Comparison of ENCODE assay signal across 19 mouse cellular contexts in the genomic region with DNA sequence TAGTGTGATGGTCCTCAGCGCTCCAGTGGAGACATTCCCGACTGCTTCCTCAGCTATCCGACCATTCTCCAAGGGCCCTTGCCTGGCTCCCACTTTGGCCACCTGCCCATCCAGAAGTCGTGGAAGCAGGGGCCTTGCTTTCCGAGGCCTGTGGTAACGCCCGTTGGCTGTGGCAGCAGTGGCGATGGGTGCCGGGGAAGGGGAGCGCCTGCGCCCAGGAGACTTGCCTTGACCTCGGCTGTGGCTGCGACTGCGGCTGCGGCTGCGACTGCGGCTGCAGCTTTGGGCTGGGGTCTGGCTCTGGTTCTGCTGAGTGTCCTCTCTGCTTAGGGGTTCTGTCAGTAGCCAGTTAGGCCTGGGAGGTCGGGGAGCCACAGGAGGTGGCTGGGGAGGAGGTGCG. TPM values are rescaled to one million over a fixed set of nuclear protein-coding genes. Genes with fewer than 3 reads are reported as not detected.
DNase-seq lines count a peak whose midpoint lies in the region; ATAC-seq and TF ChIP-seq lines count a peak whose summit lies in the region.
"Had no signal": no experiment of that assay in that cellular context is flagged by ENCODE, and none has a peak within 500 bp of the region (broad histone marks: within the 10 kb centered on the region; RNA-seq: fewer than 3 reads in every experiment).

No protein-coding gene starts in this region.

- DNase-seq in forebrain, embryonic 11.5 days (ENCODE audit: low spot score): peak; percentile 50
- no peak for DNase-seq in midbrain, embryonic 10.5 days (ENCODE audit: low spot score)
- no peak for DNase-seq in midbrain, embryonic 14.5 days
- DNase-seq: gastrocnemius, postnatal 25 days; liver, embryonic 13.5 days; lung, postnatal 14 days; right cerebral cortex, adult 18-20 months; spleen, adult 18-20 months had no signal

- no peak overlapping the region for H3K4me2 ChIP-seq in forebrain, embryonic 11.5 days (ENCODE audit: low read depth, low read length, severe bottlenecking)
- H3K4me2 ChIP-seq in forebrain, embryonic 13.5 days: no peak overlapping the region
- no peak overlapping the region for H3K4me2 ChIP-seq in midbrain, embryonic 14.5 days (ENCODE audit: low read length)
- no peak overlapping the region for H3K4me2 ChIP-seq in limb, embryonic 12.5 days
- H3K4me2 ChIP-seq in kidney, embryonic 16.5 days (replicated peaks; ENCODE audit: low read depth, low read length): no peak overlapping the region
- H3K4me2 ChIP-seq: embryonic facial prominence, embryonic 15.5 days; heart, embryonic 11.5 days; kidney, embryonic 15.5 days; liver, embryonic 13.5 days; midbrain, embryonic 11.5 days; neural tube, embryonic 12.5 days had no signal

- H3K9ac ChIP-seq in forebrain, embryonic 11.5 days (ENCODE audit: low read length): 0 out of 2 replicates have a peak overlapping the region, but pooled peaks have one; percentile 8
- H3K9ac ChIP-seq in forebrain, embryonic 13.5 days: no peak overlapping the region
- H3K9ac ChIP-seq in midbrain, embryonic 14.5 days (replicated peaks; ENCODE audit: low read length): no peak overlapping the region
- H3K9ac ChIP-seq in limb, embryonic 12.5 days (replicated peaks): no peak overlapping the region
- H3K9ac ChIP-seq in kidney, embryonic 16.5 days (replicated peaks; ENCODE audit: low read length): no peak overlapping the region
- H3K9ac ChIP-seq: embryonic facial prominence, embryonic 15.5 days; kidney, embryonic 15.5 days; liver, embryonic 13.5 days; neural tube, embryonic 12.5 days had no signal

- peaks cover 19% of the 10 kb centered on the region for H3K36me3 ChIP-seq in forebrain, embryonic 11.5 days (ENCODE audit: control insufficient read depth, insufficient read depth, low read length)
- H3K36me3 ChIP-seq in forebrain, embryonic 13.5 days (ENCODE audit: poor library complexity, severe bottlenecking): peaks cover 44% of the 10 kb centered on the region
- peaks cover 56% of the 10 kb centered on the region for H3K36me3 ChIP-seq in midbrain, embryonic 10.5 days
- H3K36me3 ChIP-seq in midbrain, embryonic 14.5 days (ENCODE audit: control insufficient read depth, insufficient read depth, low read length): peaks cover 42% of the 10 kb centered on the region
- peaks cover 52% of the 10 kb centered on the region for H3K36me3 ChIP-seq in limb, embryonic 12.5 days
- H3K36me3 ChIP-seq in kidney, embryonic 16.5 days (ENCODE audit: insufficient read depth, low read length): peaks cover 48% of the 10 kb centered on the region

- H3K4me3 ChIP-seq in forebrain, embryonic 11.5 days (ENCODE audit: low read depth, low read length): no peak overlapping the region
- no peak overlapping the region for H3K4me3 ChIP-seq in forebrain, embryonic 13.5 days
- H3K4me3 ChIP-seq in midbrain, embryonic 10.5 days: no peak overlapping the region
- no peak overlapping the region for H3K4me3 ChIP-seq in midbrain, embryonic 14.5 days (replicated peaks; ENCODE audit: low read depth, low read length)
- H3K4me3 ChIP-seq in cortical plate, adult 2 months (ENCODE audit: insufficient read depth, low read length): no peak overlapping the region
- no peak overlapping the region for H3K4me3 ChIP-seq in limb, embryonic 12.5 days (replicated peaks)
- H3K4me3 ChIP-seq in kidney, embryonic 16.5 days (ENCODE audit: low read length): no peak overlapping the region
- H3K4me3 ChIP-seq: embryonic facial prominence, embryonic 15.5 days; kidney, embryonic 15.5 days; liver, embryonic 13.5 days; neural tube, embryonic 12.5 days had no signal

- no peak for ATAC-seq in forebrain, embryonic 11.5 days (replicated peaks; ENCODE audit: low FRiP score)
- no peak for ATAC-seq in forebrain, embryonic 13.5 days
- ATAC-seq in midbrain, embryonic 14.5 days (ENCODE audit: low FRiP score, low TSS enrichment): no peak
- no peak for ATAC-seq in limb, embryonic 12.5 days (ENCODE audit: insufficient number of reproducible peaks, insufficient read depth, low FRiP score, low TSS enrichment, low read depth)
- ATAC-seq in kidney, embryonic 16.5 days (ENCODE audit: low FRiP score, low TSS enrichment): no peak
- ATAC-seq: activated CD4-positive, CD25-positive, alpha-beta regulatory T cell, adult 4 months; hindbrain, embryonic 16.5 days had no signal

- H3K9me3 ChIP-seq in forebrain, embryonic 11.5 days (ENCODE audit: control insufficient read depth, low read length): no peaks in the 10 kb centered on the region
- H3K9me3 ChIP-seq in forebrain, embryonic 13.5 days (replicated peaks): no peaks in the 10 kb centered on the region
- no peaks in the 10 kb centered on the region for H3K9me3 ChIP-seq in midbrain, embryonic 10.5 days (replicated peaks)
- no peaks in the 10 kb centered on the region for H3K9me3 ChIP-seq in midbrain, embryonic 14.5 days (ENCODE audit: control insufficient read depth, low read length)
- H3K9me3 ChIP-seq in limb, embryonic 12.5 days: no peaks in the 10 kb centered on the region
- no peaks in the 10 kb centered on the region for H3K9me3 ChIP-seq in kidney, embryonic 16.5 days (ENCODE audit: low read length)
- H3K9me3 ChIP-seq: embryonic facial prominence, embryonic 15.5 days; kidney, embryonic 15.5 days; liver, embryonic 13.5 days; neural tube, embryonic 12.5 days had no signal

- TF ChIP-seq POLR2A in cortical plate, adult 2 months (IDR thresholded peaks at IDR 0.05; ENCODE audit: extremely low read depth, insufficient read depth, low read length): no peak

- H3K27ac ChIP-seq in forebrain, embryonic 11.5 days (ENCODE audit: low read depth, low read length): no peak overlapping the region
- H3K27ac ChIP-seq in forebrain, embryonic 13.5 days: no peak overlapping the region
- H3K27ac ChIP-seq in midbrain, embryonic 10.5 days (replicated peaks): 0 out of 2 replicates have a peak overlapping the region, but pooled peaks have one; percentile 55
- H3K27ac ChIP-seq in midbrain, embryonic 14.5 days (replicated peaks; ENCODE audit: low read depth, low read length): no peak overlapping the region
- H3K27ac ChIP-seq in cortical plate, adult 2 months (ENCODE audit: insufficient read depth, low read length): peak overlapping the region; percentile 74
- H3K27ac ChIP-seq in limb, embryonic 12.5 days: 0 out of 2 replicates have a peak overlapping the region, but pooled peaks have one; percentile 35
- H3K27ac ChIP-seq in kidney, embryonic 16.5 days (ENCODE audit: low read length): no peak overlapping the region
- H3K27ac ChIP-seq: embryonic facial prominence, embryonic 15.5 days; liver, embryonic 13.5 days; neural tube, embryonic 12.5 days had no signal

- H3K4me1 ChIP-seq in forebrain, embryonic 11.5 days (replicated peaks; ENCODE audit: control insufficient read depth, insufficient read depth, low read length): no peaks in the 10 kb centered on the region
- peaks cover 3% of the 10 kb centered on the region for H3K4me1 ChIP-seq in forebrain, embryonic 13.5 days
- H3K4me1 ChIP-seq in midbrain, embryonic 10.5 days: peaks cover 62% of the 10 kb centered on the region
- H3K4me1 ChIP-seq in midbrain, embryonic 14.5 days (ENCODE audit: control insufficient read depth, insufficient read depth, low read length): 0 out of 2 replicates have a peak, but pooled peaks cover 3% of the 10 kb centered on the region
- H3K4me1 ChIP-seq in cortical plate, adult 2 months (ENCODE audit: control insufficient read depth, insufficient read depth, low read length): 0 out of 2 replicates have a peak, but pooled peaks cover 2% of the 10 kb centered on the region
- H3K4me1 ChIP-seq in limb, embryonic 12.5 days (replicated peaks): peaks cover 29% of the 10 kb centered on the region
- H3K4me1 ChIP-seq in kidney, embryonic 16.5 days (ENCODE audit: insufficient read depth, low read length): peaks cover 29% of the 10 kb centered on the region

- no peaks in the 10 kb centered on the region for H3K27me3 ChIP-seq in forebrain, embryonic 11.5 days (ENCODE audit: control insufficient read depth, insufficient read depth, low read length)
- H3K27me3 ChIP-seq in forebrain, embryonic 13.5 days: no peaks in the 10 kb centered on the region
- H3K27me3 ChIP-seq in midbrain, embryonic 10.5 days (ENCODE audit: low read depth, poor library complexity, severe bottlenecking): no peaks in the 10 kb centered on the region
- no peaks in the 10 kb centered on the region for H3K27me3 ChIP-seq in midbrain, embryonic 14.5 days (ENCODE audit: control insufficient read depth, insufficient read depth, low read length)
- H3K27me3 ChIP-seq in limb, embryonic 12.5 days: no peaks in the 10 kb centered on the region
- H3K27me3 ChIP-seq in kidney, embryonic 16.5 days (ENCODE audit: insufficient read depth, low read length): no peaks in the 10 kb centered on the region
- H3K27me3 ChIP-seq: embryonic facial prominence, embryonic 15.5 days; kidney, embryonic 15.5 days; liver, embryonic 13.5 days; neural tube, embryonic 12.5 days had no signal

- WGBS in forebrain, embryonic 11.5 days: 64% methylated on average over 19 of the region's 19 CpGs
- 66% methylated on average over 19 of the region's 19 CpGs for WGBS in forebrain, embryonic 13.5 days
- WGBS in midbrain, embryonic 10.5 days: 61% methylated on average over 19 of the region's 19 CpGs
- 62% methylated on average over 19 of the region's 19 CpGs for WGBS in midbrain, embryonic 14.5 days
- WGBS in limb, embryonic 12.5 days: 65% methylated on average over 19 of the region's 19 CpGs
- WGBS in kidney, embryonic 16.5 days: 62% methylated on average over 19 of the region's 19 CpGs

- no peak for TF ChIP-seq CTCF in cortical plate, adult 2 months (IDR thresholded peaks at IDR 0.05; ENCODE audit: extremely low read depth, insufficient read depth, low read length)

RNA-seq across cellular contexts. Expression of gene Lzts2, which starts 14.5 kb away (rescaled TPM):
- 52.7 and 56.9 TPM in 2 replicates for polyA plus RNA-seq in forebrain, embryonic 11.5 days (2014; fragmentation: Nextera tagmentation; extraction: Ambion mirVana)
- polyA plus RNA-seq in forebrain, embryonic 13.5 days (2015; fragmentation: Nextera tagmentation; extraction: Ambion mirVana): 24.5 and 24.7 TPM in 2 replicates
- polyA plus RNA-seq in midbrain, embryonic 10.5 days (2016; fragmentation: Nextera tagmentation; extraction: Ambion mirVana): 55.1 and 58.4 TPM in 2 replicates
- polyA plus RNA-seq in midbrain, embryonic 14.5 days (2014; fragmentation: Nextera tagmentation; extraction: Ambion mirVana): 16.1 and 21.5 TPM in 2 replicates
- polyA plus RNA-seq in cortical plate, adult 2 months (2012; rRNA removed): 39.3 and 40.1 TPM in 2 replicates
- 105 TPM in 2 replicates for polyA plus RNA-seq in limb, embryonic 12.5 days (2016; fragmentation: Nextera tagmentation; extraction: Ambion mirVana)
- polyA plus RNA-seq in kidney, embryonic 16.5 days (2015; fragmentation: Nextera tagmentation; extraction: Ambion mirVana): 57.5 and 59.2 TPM in 2 replicates

RNA-seq across cellular contexts. Expression of gene Pdzd7, which starts 16.8 kb away (rescaled TPM):
- 0.61 and 0.63 TPM in 2 replicates for polyA plus RNA-seq in forebrain, embryonic 11.5 days (2014; fragmentation: Nextera tagmentation; extraction: Ambion mirVana)
- polyA plus RNA-seq in forebrain, embryonic 13.5 days (2015; fragmentation: Nextera tagmentation; extraction: Ambion mirVana): 0.92 and 1.5 TPM in 2 replicates
- 0.19 and 0.34 TPM in 2 replicates for polyA plus RNA-seq in midbrain, embryonic 10.5 days (2016; fragmentation: Nextera tagmentation; extraction: Ambion mirVana)
- polyA plus RNA-seq in midbrain, embryonic 14.5 days (2014; fragmentation: Nextera tagmentation; extraction: Ambion mirVana): 2.4 and 2.8 TPM in 2 replicates
- polyA plus RNA-seq in cortical plate, adult 2 months (2012; rRNA removed): 7.5 and 8.8 TPM in 2 replicates
- 0.20 and 0.56 TPM in 2 replicates for polyA plus RNA-seq in limb, embryonic 12.5 days (2016; fragmentation: Nextera tagmentation; extraction: Ambion mirVana)
- polyA plus RNA-seq in kidney, embryonic 16.5 days (2015; fragmentation: Nextera tagmentation; extraction: Ambion mirVana): 0.82 and 0.89 TPM in 2 replicates
- polyA plus RNA-seq: heart, embryonic 11.5 days; liver, embryonic 13.5 days had no signal

RNA-seq across cellular contexts. Expression of gene Sfxn3, which starts 18.6 kb away (rescaled TPM):
- polyA plus RNA-seq in forebrain, embryonic 11.5 days (2014; fragmentation: Nextera tagmentation; extraction: Ambion mirVana): 15.4 and 18.7 TPM in 2 replicates
- 38.8 and 42.2 TPM in 2 replicates for polyA plus RNA-seq in forebrain, embryonic 13.5 days (2015; fragmentation: Nextera tagmentation; extraction: Ambion mirVana)
- polyA plus RNA-seq in midbrain, embryonic 10.5 days (2016; fragmentation: Nextera tagmentation; extraction: Ambion mirVana): 8.3 and 15.3 TPM in 2 replicates
- polyA plus RNA-seq in midbrain, embryonic 14.5 days (2014; fragmentation: Nextera tagmentation; extraction: Ambion mirVana): 71.1 and 72.7 TPM in 2 replicates
- polyA plus RNA-seq in cortical plate, adult 2 months (2012; rRNA removed): 113 and 119 TPM in 2 replicates
- 18.3 and 19.2 TPM in 2 replicates for polyA plus RNA-seq in limb, embryonic 12.5 days (2016; fragmentation: Nextera tagmentation; extraction: Ambion mirVana)
- polyA plus RNA-seq in kidney, embryonic 16.5 days (2015; fragmentation: Nextera tagmentation; extraction: Ambion mirVana): 25.6 and 27.4 TPM in 2 replicates

RNA-seq across cellular contexts. Expression of gene Mrpl43, which starts 22.5 kb away (rescaled TPM):
- polyA plus RNA-seq in forebrain, embryonic 11.5 days (2014; fragmentation: Nextera tagmentation; extraction: Ambion mirVana): 71.4 and 78.1 TPM in 2 replicates
- polyA plus RNA-seq in forebrain, embryonic 13.5 days (2015; fragmentation: Nextera tagmentation; extraction: Ambion mirVana): 82.2 and 89.7 TPM in 2 replicates
- polyA plus RNA-seq in midbrain, embryonic 10.5 days (2016; fragmentation: Nextera tagmentation; extraction: Ambion mirVana): 71.6 and 72.9 TPM in 2 replicates
- polyA plus RNA-seq in midbrain, embryonic 14.5 days (2014; fragmentation: Nextera tagmentation; extraction: Ambion mirVana): 77.8 and 92.4 TPM in 2 replicates
- polyA plus RNA-seq in cortical plate, adult 2 months (2012; rRNA removed): 68.3 and 70.8 TPM in 2 replicates
- polyA plus RNA-seq in limb, embryonic 12.5 days (2016; fragmentation: Nextera tagmentation; extraction: Ambion mirVana): 77.5 and 78.5 TPM in 2 replicates
- 69.5 and 72.8 TPM in 2 replicates for polyA plus RNA-seq in kidney, embryonic 16.5 days (2015; fragmentation: Nextera tagmentation; extraction: Ambion mirVana)

RNA-seq across cellular contexts. Expression of gene Twnk, which starts 23.3 kb away (rescaled TPM):
- 18.4 and 19.9 TPM in 2 replicates for polyA plus RNA-seq in forebrain, embryonic 11.5 days (2014; fragmentation: Nextera tagmentation; extraction: Ambion mirVana)
- 21.1 and 22.2 TPM in 2 replicates for polyA plus RNA-seq in forebrain, embryonic 13.5 days (2015; fragmentation: Nextera tagmentation; extraction: Ambion mirVana)
- 31.4 and 33.6 TPM in 2 replicates for polyA plus RNA-seq in midbrain, embryonic 10.5 days (2016; fragmentation: Nextera tagmentation; extraction: Ambion mirVana)
- polyA plus RNA-seq in midbrain, embryonic 14.5 days (2014; fragmentation: Nextera tagmentation; extraction: Ambion mirVana): 9.7 and 10.3 TPM in 2 replicates
- polyA plus RNA-seq in cortical plate, adult 2 months (2012; rRNA removed): 10.5 and 10.7 TPM in 2 replicates
- polyA plus RNA-seq in limb, embryonic 12.5 days (2016; fragmentation: Nextera tagmentation; extraction: Ambion mirVana): 27.8 and 27.9 TPM in 2 replicates
- 28.4 and 31.5 TPM in 2 replicates for polyA plus RNA-seq in kidney, embryonic 16.5 days (2015; fragmentation: Nextera tagmentation; extraction: Ambion mirVana)

Comparison
In these comparisons a context has a peak if more than half of its experiments do, and no peak if none do; other contexts are left out.
1. H3K27ac ChIP-seq: peak in midbrain, embryonic 10.5 days (single experiment), cortical plate, adult 2 months (single experiment) and limb, embryonic 12.5 days (single experiment); none in forebrain, embryonic 11.5 days (single experiment), forebrain, embryonic 13.5 days (single experiment), midbrain, embryonic 14.5 days (single experiment) and kidney, embryonic 16.5 days (single experiment).